Mouse (Mus musculus): ENCODE measurements around the gene Add2. TPM values are rescaled to one million over a fixed set of nuclear protein-coding genes. Genes with fewer than 3 reads are reported as not detected.

Gene Add2
- polyA plus RNA-seq, 1 experiment, result 121 TPM

GRCm38 (mm10) chr6:86107101-86107500, 78.6 kb downstream of the Add2 start:
- Histone ChIP-seq H3K27ac (ENCODE audit: insufficient read depth, low read length) (no peak overlapping the region), H3K4me1 (ENCODE audit: control insufficient read depth, insufficient read depth, low read length) (peaks cover 15% of the 10 kb centered on the region), H3K4me3 (ENCODE audit: insufficient read depth, low read length) (no peak overlapping the region)
- no peak for TF ChIP-seq POLR2A (IDR thresholded peaks at IDR 0.05; ENCODE audit: extremely low read depth, insufficient read depth, low read length)
- no peak for TF ChIP-seq CTCF (IDR thresholded peaks at IDR 0.05; ENCODE audit: extremely low read depth, insufficient read depth, low read length)

DNA sequence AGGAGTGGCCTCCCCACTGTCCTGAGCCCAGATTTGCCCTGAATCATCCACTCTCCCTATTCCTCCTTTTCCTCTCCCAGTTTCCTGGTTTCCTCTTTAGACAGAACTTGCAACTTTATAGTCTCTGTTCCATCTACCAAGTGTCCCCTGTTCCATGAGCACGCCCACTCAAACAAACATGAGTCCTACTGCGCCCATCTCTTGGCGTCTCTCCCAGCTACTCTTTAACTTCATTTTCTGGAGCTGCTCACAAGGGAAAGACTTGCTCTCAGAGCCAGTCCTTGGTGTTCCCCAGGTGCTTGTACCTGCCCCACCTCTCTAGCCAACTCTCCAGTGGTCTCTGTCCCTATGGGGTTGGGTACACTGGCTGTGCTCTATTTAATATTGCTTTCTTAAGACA, 87.4 kb downstream of the Add2 start:
- H3K4me1 ChIP-seq (ENCODE audit: control insufficient read depth, insufficient read depth, low read length), result peaks cover 5% of the 10 kb centered on the region; the same call in 1 of the 2 replicates
- H3K4me3 ChIP-seq (ENCODE audit: insufficient read depth, low read length), result no peak overlapping the region
- H3K27ac ChIP-seq (ENCODE audit: insufficient read depth, low read length), result no peak overlapping the region
- TF ChIP-seq CTCF (IDR thresholded peaks at IDR 0.05; ENCODE audit: extremely low read depth, insufficient read depth, low read length), result no peak
- TF ChIP-seq POLR2A (IDR thresholded peaks at IDR 0.05; ENCODE audit: extremely low read depth, insufficient read depth, low read length), result no peak

- peaks cover 3% of the 10 kb centered on the region; the same call in 1 of the 2 replicates for H3K4me1 ChIP-seq (ENCODE audit: control insufficient read depth, insufficient read depth, low read length)
- H3K27ac ChIP-seq (ENCODE audit: insufficient read depth, low read length), result no peak overlapping the region
- TF ChIP-seq CTCF (IDR thresholded peaks at IDR 0.05; ENCODE audit: extremely low read depth, insufficient read depth, low read length) (no peak), POLR2A (IDR thresholded peaks at IDR 0.05; ENCODE audit: extremely low read depth, insufficient read depth, low read length) (no peak)
- no peak overlapping the region for H3K4me3 ChIP-seq (ENCODE audit: insufficient read depth, low read length)
These were observed 94.6 kb downstream of the Add2 start for GRCm38 (mm10) chr6:86123057-86123456.

DNA sequence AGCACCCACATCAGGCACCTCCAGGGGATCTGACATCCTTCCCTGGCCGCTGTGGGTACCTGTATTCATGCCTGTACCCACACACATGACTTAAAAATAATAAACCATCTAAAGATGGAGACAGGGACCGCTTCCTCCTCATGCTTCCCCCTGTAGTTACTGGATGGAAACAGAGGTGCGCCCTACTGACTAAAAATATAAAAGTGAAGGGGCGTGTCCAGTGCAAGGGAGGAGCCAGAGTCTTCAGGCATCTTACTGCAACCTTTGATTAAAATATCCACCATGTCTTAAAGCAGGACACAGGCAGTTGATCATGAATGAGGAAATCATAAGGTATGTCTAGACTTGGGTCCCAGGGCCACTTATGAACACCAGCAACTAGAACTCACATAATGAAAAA, 97.3 kb downstream of the Add2 start:
- Histone ChIP-seq H3K4me1 (ENCODE audit: control insufficient read depth, insufficient read depth, low read length) (no peaks in the 10 kb centered on the region), H3K4me3 (ENCODE audit: insufficient read depth, low read length) (no peak overlapping the region), H3K27ac (ENCODE audit: insufficient read depth, low read length) (no peak overlapping the region)
- TF ChIP-seq CTCF (IDR thresholded peaks at IDR 0.05; ENCODE audit: extremely low read depth, insufficient read depth, low read length) (no peak), POLR2A (IDR thresholded peaks at IDR 0.05; ENCODE audit: extremely low read depth, insufficient read depth, low read length) (no peak)

DNA sequence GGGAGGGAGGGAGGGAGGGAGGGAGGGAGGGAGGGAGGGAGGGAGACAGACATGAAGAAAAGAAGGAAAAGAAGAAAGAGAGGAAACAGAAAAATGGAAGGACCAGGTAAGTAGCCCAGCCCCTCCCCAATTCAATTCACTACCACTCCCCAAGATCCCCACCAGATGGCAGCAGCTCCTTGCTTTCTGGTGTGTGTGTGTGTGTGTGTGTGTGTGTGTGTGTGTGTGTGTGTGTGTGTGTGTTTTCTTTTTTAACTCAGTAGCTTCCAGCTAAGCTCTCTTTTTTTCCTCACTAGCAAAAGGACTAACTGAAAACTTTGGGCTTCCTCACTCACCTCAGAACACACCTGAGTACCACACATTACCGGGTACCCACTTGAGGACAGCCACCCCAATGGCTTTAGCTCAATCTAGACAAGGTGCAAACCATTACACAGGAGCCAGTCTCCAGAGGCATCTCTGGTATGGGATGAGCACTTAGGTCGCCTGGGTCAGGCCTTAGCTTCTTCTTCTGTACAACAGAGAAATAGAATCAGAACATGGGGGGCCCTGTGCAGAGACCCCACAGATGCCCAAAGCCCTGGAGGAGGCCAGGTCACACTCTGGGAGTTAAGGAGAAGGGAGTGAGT, 98.6 kb downstream of the Add2 start:
- H3K27ac ChIP-seq (ENCODE audit: insufficient read depth, low read length), result no peak overlapping the region

DNA sequence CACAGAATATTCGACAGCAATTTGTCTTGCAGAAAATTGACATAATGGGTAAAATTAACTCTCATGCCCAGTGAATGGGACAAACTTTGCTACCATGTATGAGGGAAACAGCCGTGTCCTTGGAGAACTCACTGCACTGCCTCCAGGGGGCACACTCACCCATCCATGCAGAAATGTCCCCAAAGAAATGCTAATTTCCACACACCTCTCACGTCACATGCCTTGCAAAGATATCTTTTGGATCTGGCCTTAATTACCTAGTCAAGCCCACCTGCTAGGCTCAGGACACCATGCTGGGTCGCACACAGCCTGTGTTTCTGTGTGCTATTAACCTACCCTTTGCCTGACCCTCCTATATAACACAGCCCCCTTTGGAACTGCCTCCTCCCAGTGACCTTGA, 100.0 kb downstream of the Add2 start:
- H3K4me3 ChIP-seq (ENCODE audit: insufficient read depth, low read length), result no peak overlapping the region
- no peaks in the 10 kb centered on the region for H3K4me1 ChIP-seq (ENCODE audit: control insufficient read depth, insufficient read depth, low read length)
- H3K27ac ChIP-seq (ENCODE audit: insufficient read depth, low read length), result no peak overlapping the region
- TF ChIP-seq CTCF (IDR thresholded peaks at IDR 0.05; ENCODE audit: extremely low read depth, insufficient read depth, low read length) (peak; percentile 70), POLR2A (IDR thresholded peaks at IDR 0.05; ENCODE audit: extremely low read depth, insufficient read depth, low read length) (no peak)

More for the DNA sequence above, 98.6 kb downstream of the Add2 start:
- H3K4me3 ChIP-seq (ENCODE audit: insufficient read depth, low read length), result no peak overlapping the region
- H3K4me1 ChIP-seq (ENCODE audit: control insufficient read depth, insufficient read depth, low read length), result no peaks in the 10 kb centered on the region
- no peak for TF ChIP-seq POLR2A (IDR thresholded peaks at IDR 0.05; ENCODE audit: extremely low read depth, insufficient read depth, low read length)
- TF ChIP-seq CTCF (IDR thresholded peaks at IDR 0.05; ENCODE audit: extremely low read depth, insufficient read depth, low read length), result peak; percentile 70

DNA sequence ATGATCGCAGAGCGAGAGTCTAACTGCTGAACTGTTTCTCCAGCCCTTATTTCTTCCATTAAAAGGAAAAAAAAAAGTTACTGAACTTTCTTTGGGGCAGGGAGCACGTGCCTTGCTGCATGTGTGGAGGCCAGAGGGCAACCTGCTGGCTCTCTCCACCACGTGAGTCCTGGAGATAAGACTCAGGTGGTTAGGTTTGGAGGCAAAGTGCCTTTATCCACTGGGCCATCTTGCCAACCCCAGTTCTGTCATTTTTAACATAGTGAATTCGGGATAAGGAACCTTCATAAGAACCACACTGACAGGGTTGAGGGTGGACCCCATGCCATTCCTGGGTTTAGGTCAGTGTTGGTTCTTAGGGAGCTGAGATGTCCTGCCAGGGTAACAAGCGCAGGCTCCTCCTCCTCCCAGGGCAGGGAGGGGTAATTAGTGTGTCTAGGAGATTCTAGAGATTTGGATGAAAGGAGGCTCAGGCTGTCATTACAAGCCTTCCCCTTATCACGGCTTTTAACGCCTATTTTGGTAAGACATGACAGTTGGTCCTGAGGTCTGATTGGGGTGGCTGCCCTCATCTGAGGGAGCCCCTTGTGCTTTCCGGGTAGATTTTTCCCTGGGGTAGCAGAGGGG, 101.5 kb downstream of the Add2 start:
- no peak overlapping the region for H3K4me3 ChIP-seq (ENCODE audit: insufficient read depth, low read length)
- no peak overlapping the region for H3K27ac ChIP-seq (ENCODE audit: insufficient read depth, low read length)
- TF ChIP-seq CTCF (IDR thresholded peaks at IDR 0.05; ENCODE audit: extremely low read depth, insufficient read depth, low read length) (no peak), POLR2A (IDR thresholded peaks at IDR 0.05; ENCODE audit: extremely low read depth, insufficient read depth, low read length) (no peak)

DNA sequence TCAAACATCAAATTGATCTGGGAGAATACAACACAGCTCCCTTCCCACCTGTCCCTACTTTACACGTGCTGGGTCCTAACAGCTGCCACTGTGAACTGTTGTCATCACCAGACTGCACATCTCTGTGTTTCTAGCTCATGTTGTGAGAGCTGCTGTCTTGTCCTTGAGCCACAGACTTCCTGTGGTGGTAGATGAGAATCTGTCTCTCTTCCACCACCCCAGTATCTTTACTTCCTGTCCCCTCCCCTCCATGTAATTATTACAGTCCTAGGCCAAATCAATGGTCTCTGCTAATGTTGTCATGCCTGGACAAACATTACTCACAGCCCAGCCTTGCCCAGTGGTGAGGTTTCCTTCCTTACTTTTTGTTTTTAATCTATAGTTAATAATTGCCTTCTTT, 105.4 kb downstream of the Add2 start:
- H3K27ac ChIP-seq (ENCODE audit: insufficient read depth, low read length), result no peak overlapping the region
- H3K4me1 ChIP-seq (ENCODE audit: control insufficient read depth, insufficient read depth, low read length), result no peaks in the 10 kb centered on the region
- TF ChIP-seq POLR2A (IDR thresholded peaks at IDR 0.05; ENCODE audit: extremely low read depth, insufficient read depth, low read length) (no peak), CTCF (IDR thresholded peaks at IDR 0.05; ENCODE audit: extremely low read depth, insufficient read depth, low read length) (no peak)
- H3K4me3 ChIP-seq (ENCODE audit: insufficient read depth, low read length), result no peak overlapping the region

More for the DNA sequence above, 101.5 kb downstream of the Add2 start:
- no peaks in the 10 kb centered on the region for H3K4me1 ChIP-seq (ENCODE audit: control insufficient read depth, insufficient read depth, low read length)

DNA sequence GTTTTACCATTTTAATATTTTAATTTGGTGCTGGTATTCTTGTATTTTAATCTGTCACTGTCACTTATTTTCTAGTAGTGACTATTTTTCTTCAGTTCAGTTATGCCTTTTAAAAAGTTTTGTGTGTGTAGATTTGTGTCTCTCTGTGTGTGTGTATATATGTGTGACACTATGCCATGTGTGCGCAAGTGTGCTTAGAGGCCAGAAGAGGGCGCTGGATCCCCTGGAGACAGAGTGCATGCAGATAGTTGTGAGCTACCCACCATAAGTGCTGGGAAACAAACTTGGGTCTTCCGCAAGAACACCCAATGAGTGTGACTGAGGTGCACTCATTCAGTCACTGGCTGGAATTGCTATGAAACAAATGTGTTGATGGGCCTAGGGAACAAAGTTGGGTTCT, 107.7 kb downstream of the Add2 start:
- no peak overlapping the region for H3K4me3 ChIP-seq (ENCODE audit: insufficient read depth, low read length)
- no peak for TF ChIP-seq POLR2A (IDR thresholded peaks at IDR 0.05; ENCODE audit: extremely low read depth, insufficient read depth, low read length)
- no peak for TF ChIP-seq CTCF (IDR thresholded peaks at IDR 0.05; ENCODE audit: extremely low read depth, insufficient read depth, low read length)

DNA sequence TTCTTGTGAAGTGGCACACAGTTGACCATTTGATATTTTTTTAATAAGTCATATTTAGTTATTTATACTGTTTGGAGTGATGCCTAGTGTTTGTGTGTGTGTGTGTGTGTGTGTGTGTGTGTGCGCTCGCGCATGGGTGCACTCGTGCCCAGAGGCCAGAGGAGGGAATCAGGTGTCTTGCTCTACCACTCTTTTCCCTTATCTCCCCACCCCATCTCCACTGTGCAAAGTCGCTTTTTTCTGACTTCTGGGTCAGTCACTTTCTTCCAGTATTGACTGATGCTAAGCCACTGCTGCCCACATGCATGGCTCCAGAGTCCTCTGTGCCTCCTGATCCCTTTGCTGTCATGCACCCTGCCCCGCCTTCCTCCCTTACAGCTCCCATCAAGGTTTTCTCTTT, 112.8 kb downstream of the Add2 start:
- TF ChIP-seq POLR2A (IDR thresholded peaks at IDR 0.05; ENCODE audit: extremely low read depth, insufficient read depth, low read length), result no peak
- no peak for TF ChIP-seq CTCF (IDR thresholded peaks at IDR 0.05; ENCODE audit: extremely low read depth, insufficient read depth, low read length)
- no peaks in the 10 kb centered on the region for H3K4me1 ChIP-seq (ENCODE audit: control insufficient read depth, insufficient read depth, low read length)
- H3K4me3 ChIP-seq (ENCODE audit: insufficient read depth, low read length), result no peak overlapping the region
- no peak overlapping the region for H3K27ac ChIP-seq (ENCODE audit: insufficient read depth, low read length)

More for the DNA sequence above, 107.7 kb downstream of the Add2 start:
- H3K27ac ChIP-seq (ENCODE audit: insufficient read depth, low read length), result no peak overlapping the region
- no peaks in the 10 kb centered on the region for H3K4me1 ChIP-seq (ENCODE audit: control insufficient read depth, insufficient read depth, low read length)

Data from cortical plate, adult 2 months (tissue).